Mouse (Mus musculus): ENCODE data around the gene Ube2r2. TPM values are rescaled to one million over a fixed set of nuclear protein-coding genes. Genes with fewer than 3 reads are reported as not detected.

The Ube2r2 gene
- polyA plus RNA-seq, 1 experiment from 2014 or later, result 57.5 TPM

GRCm38 (mm10) chr4:41114358-41115070 is 21.0 kb upstream of the Ube2r2 start:
- no peak for ATAC-seq (ENCODE audit: low read depth)
- H3K4me3 ChIP-seq (ENCODE audit: low read depth, low read length), result no peak overlapping the region
- H3K36me3 ChIP-seq (ENCODE audit: control insufficient read depth, insufficient read depth, low read length), result peaks cover 48% of the 10 kb centered on the region
- no peaks in the 10 kb centered on the region for H3K9me3 ChIP-seq (ENCODE audit: control insufficient read depth, low read length)
- H3K4me2 ChIP-seq (ENCODE audit: low read depth, low read length), result no peak overlapping the region
- no peak overlapping the region for H3K9ac ChIP-seq (replicated peaks; ENCODE audit: low read depth, low read length)
- H3K27ac ChIP-seq (ENCODE audit: low read depth, low read length), result no peak overlapping the region
- H3K4me1 ChIP-seq (ENCODE audit: control insufficient read depth, insufficient read depth, low read length), result no peaks in the 10 kb centered on the region
- 94% methylated on average over 9 of the region's 9 CpGs for WGBS
- no peaks in the 10 kb centered on the region for H3K27me3 ChIP-seq (ENCODE audit: control insufficient read depth, insufficient read depth, low read length)

- H3K36me3 ChIP-seq (ENCODE audit: control insufficient read depth, insufficient read depth, low read length), result peaks cover 54% of the 10 kb centered on the region
- no peak for ATAC-seq (ENCODE audit: low read depth)
- WGBS, result 90% methylated on average over 6 of the region's 6 CpGs
Measured at GRCm38 (mm10) chr4:41115074-41115473, 20.5 kb upstream of the Ube2r2 start.

GRCm38 (mm10) chr4:41115793-41116192 is 19.8 kb upstream of the Ube2r2 start:
- no peak for ATAC-seq (ENCODE audit: low read depth)
- no peak overlapping the region for H3K9ac ChIP-seq (replicated peaks; ENCODE audit: low read depth, low read length)
- H3K9me3 ChIP-seq (ENCODE audit: control insufficient read depth, low read length), result no peaks in the 10 kb centered on the region
- no peak overlapping the region for H3K4me2 ChIP-seq (ENCODE audit: low read depth, low read length)
- H3K27ac ChIP-seq (ENCODE audit: low read depth, low read length), result no peak overlapping the region
- no peak overlapping the region for H3K4me3 ChIP-seq (ENCODE audit: low read depth, low read length)
- H3K4me1 ChIP-seq (ENCODE audit: control insufficient read depth, insufficient read depth, low read length), result no peaks in the 10 kb centered on the region
- H3K36me3 ChIP-seq (ENCODE audit: control insufficient read depth, insufficient read depth, low read length), result peaks cover 61% of the 10 kb centered on the region
- H3K27me3 ChIP-seq (ENCODE audit: control insufficient read depth, insufficient read depth, low read length), result no peaks in the 10 kb centered on the region
- WGBS, result 97% methylated on average over 15 of the region's 15 CpGs

More at GRCm38 (mm10) chr4:41115074-41115473, 20.5 kb upstream of the Ube2r2 start:
- Histone ChIP-seq H3K4me1 (ENCODE audit: control insufficient read depth, insufficient read depth, low read length) (no peaks in the 10 kb centered on the region), H3K9ac (replicated peaks; ENCODE audit: low read depth, low read length) (no peak overlapping the region), H3K4me2 (ENCODE audit: low read depth, low read length) (no peak overlapping the region), H3K9me3 (ENCODE audit: control insufficient read depth, low read length) (no peaks in the 10 kb centered on the region), H3K27me3 (ENCODE audit: control insufficient read depth, insufficient read depth, low read length) (no peaks in the 10 kb centered on the region), H3K27ac (ENCODE audit: low read depth, low read length) (no peak overlapping the region), H3K4me3 (ENCODE audit: low read depth, low read length) (no peak overlapping the region)

GRCm38 (mm10) chr4:41116817-41117216 is 18.7 kb upstream of the Ube2r2 start:
- Histone ChIP-seq H3K27ac (ENCODE audit: low read depth, low read length) (no peak overlapping the region), H3K9me3 (ENCODE audit: control insufficient read depth, low read length) (no peaks in the 10 kb centered on the region), H3K9ac (replicated peaks; ENCODE audit: low read depth, low read length) (no peak overlapping the region), H3K27me3 (ENCODE audit: control insufficient read depth, insufficient read depth, low read length) (no peaks in the 10 kb centered on the region), H3K4me3 (ENCODE audit: low read depth, low read length) (no peak overlapping the region), H3K36me3 (ENCODE audit: control insufficient read depth, insufficient read depth, low read length) (peaks cover 65% of the 10 kb centered on the region), H3K4me1 (ENCODE audit: control insufficient read depth, insufficient read depth, low read length) (no peaks in the 10 kb centered on the region), H3K4me2 (ENCODE audit: low read depth, low read length) (no peak overlapping the region)
- WGBS, result 88% methylated on average over 3 of the region's 3 CpGs
- ATAC-seq (ENCODE audit: low read depth), result no peak

- no peak overlapping the region for H3K4me3 ChIP-seq (ENCODE audit: low read depth, low read length)
- peaks cover 9% of the 10 kb centered on the region for H3K4me1 ChIP-seq (ENCODE audit: control insufficient read depth, insufficient read depth, low read length)
- no peaks in the 10 kb centered on the region for H3K27me3 ChIP-seq (ENCODE audit: control insufficient read depth, insufficient read depth, low read length)
- H3K4me2 ChIP-seq (ENCODE audit: low read depth, low read length), result no peak overlapping the region
- H3K36me3 ChIP-seq (ENCODE audit: control insufficient read depth, insufficient read depth, low read length), result peaks cover 67% of the 10 kb centered on the region
- H3K9ac ChIP-seq (replicated peaks; ENCODE audit: low read depth, low read length), result no peak overlapping the region
- no peaks in the 10 kb centered on the region for H3K9me3 ChIP-seq (ENCODE audit: control insufficient read depth, low read length)
- ATAC-seq (ENCODE audit: low read depth), result no peak; the same call in 1 of the 2 replicates
- H3K27ac ChIP-seq (ENCODE audit: low read depth, low read length), result no peak overlapping the region
- 76% methylated on average over 11 of the region's 11 CpGs for WGBS
Measured at GRCm38 (mm10) chr4:41118706-41119292, 16.7 kb upstream of the Ube2r2 start.

- Histone ChIP-seq H3K4me3 (ENCODE audit: low read depth, low read length) (peak within 1 kb of the TSS; percentile 68), H3K27ac (ENCODE audit: low read depth, low read length) (0 out of 2 replicates have a peak within 1 kb of the TSS, but pooled peaks have one; percentile 16), H3K4me2 (ENCODE audit: low read depth, low read length) (peak within 1 kb of the TSS; percentile 90), H3K4me1 (ENCODE audit: control insufficient read depth, insufficient read depth, low read length) (peaks cover 9% of the 10 kb centered on the region), H3K9ac (replicated peaks; ENCODE audit: low read depth, low read length) (peak within 1 kb of the TSS; percentile 60; the same call in 1 of the 2 replicates), H3K27me3 (ENCODE audit: control insufficient read depth, insufficient read depth, low read length) (no peaks in the 10 kb centered on the region), H3K9me3 (ENCODE audit: control insufficient read depth, low read length) (no peaks in the 10 kb centered on the region), H3K36me3 (ENCODE audit: control insufficient read depth, insufficient read depth, low read length) (peaks cover 22% of the 10 kb centered on the region)
- 2% methylated on average over 29 of the region's 29 CpGs for WGBS
- ATAC-seq (ENCODE audit: low read depth), result peak; percentile 100
Measured at GRCm38 (mm10) chr4:41124180-41124951, 11.2 kb upstream of the Ube2r2 start, which contains the start of gene Nol6. TSS of gene Nol6 (minus strand) at chr4:41124455.

- Histone ChIP-seq H3K9ac (replicated peaks; ENCODE audit: low read depth, low read length) (no peak overlapping the region), H3K27ac (ENCODE audit: low read depth, low read length) (no peak overlapping the region), H3K4me2 (ENCODE audit: low read depth, low read length) (no peak overlapping the region), H3K36me3 (ENCODE audit: control insufficient read depth, insufficient read depth, low read length) (no peaks in the 10 kb centered on the region), H3K9me3 (ENCODE audit: control insufficient read depth, low read length) (no peaks in the 10 kb centered on the region), H3K27me3 (ENCODE audit: control insufficient read depth, insufficient read depth, low read length) (no peaks in the 10 kb centered on the region), H3K4me3 (ENCODE audit: low read depth, low read length) (no peak overlapping the region), H3K4me1 (ENCODE audit: control insufficient read depth, insufficient read depth, low read length) (peaks cover under 1% of the 10 kb centered on the region; the same call in 1 of the 2 replicates)
- 0 out of 2 replicates have a peak, but pooled peaks have one; percentile 50 for ATAC-seq (ENCODE audit: low read depth)
- WGBS, result 1% methylated on average over 2 of the region's 2 CpGs
Measured at GRCm38 (mm10) chr4:41129406-41129805, 6.1 kb upstream of the Ube2r2 start.

- Histone ChIP-seq H3K4me3 (ENCODE audit: low read depth, low read length) (no peak overlapping the region), H3K4me1 (ENCODE audit: control insufficient read depth, insufficient read depth, low read length) (peaks cover 5% of the 10 kb centered on the region; the same call in 1 of the 2 replicates), H3K9ac (replicated peaks; ENCODE audit: low read depth, low read length) (no peak overlapping the region), H3K27ac (ENCODE audit: low read depth, low read length) (no peak overlapping the region), H3K4me2 (ENCODE audit: low read depth, low read length) (no peak overlapping the region), H3K36me3 (ENCODE audit: control insufficient read depth, insufficient read depth, low read length) (no peaks in the 10 kb centered on the region), H3K27me3 (ENCODE audit: control insufficient read depth, insufficient read depth, low read length) (no peaks in the 10 kb centered on the region), H3K9me3 (ENCODE audit: control insufficient read depth, low read length) (no peaks in the 10 kb centered on the region)
- ATAC-seq (ENCODE audit: low read depth), result no peak
- 90% methylated on average over 3 of the region's 3 CpGs for WGBS
Measured at GRCm38 (mm10) chr4:41129836-41130235, 5.7 kb upstream of the Ube2r2 start.

Data from neural tube, embryonic 14.5 days (tissue).